Mouse (Mus musculus) limb, embryonic 14.5 days (tissue): ENCODE measurements at regions not wholly inside any gene's neighbourhood (a gene's known extent, or its start where the extent isn't known, plus 50 kb on each side); places are given as distances from the start of the nearest gene placed in this dataset.

Experiments used
- ATAC-seq: fragments of 200-750 bp; cut with Nextera tagmentation; 2 replicates; pipeline ENCODE4 v1.8.0; 2017; ENCODE audit warnings: low read depth, moderate number of reproducible peaks, moderate TSS enrichment; ENCODE audit not compliant: low FRiP score
- DNase-seq: peaks from one replicate; pipeline ENCODE4 v3.0.0-alpha.2; 2015; ENCODE audit warnings: low spot score
- H3K27ac ChIP-seq: fragments of 300-500 bp; sonication (generic); replicated peaks from 2 replicates; pipeline ENCODE4 v1.5.1; 2014; ENCODE audit warnings: low read depth, mild to moderate bottlenecking, low read length, moderate library complexity, mixed read lengths
- H3K27me3 ChIP-seq: fragments of 300-500 bp; sonication (generic); 2 replicates; pipeline ENCODE4 v1.6.1; 2014; ENCODE audit warnings: low read length, mixed read lengths; ENCODE audit not compliant: control insufficient read depth, insufficient read depth
- H3K36me3 ChIP-seq: fragments of 300-500 bp; sonication (generic); 2 replicates; pipeline ENCODE4 v1.6.1; 2014; ENCODE audit warnings: mild to moderate bottlenecking, low read length, moderate library complexity, mixed read lengths; ENCODE audit not compliant: control insufficient read depth, insufficient read depth
- H3K4me1 ChIP-seq: fragments of 300-500 bp; sonication (generic); 2 replicates; pipeline ENCODE4 v1.6.1; 2014; ENCODE audit warnings: antibody characterized with exemption, low read length, mixed read lengths; ENCODE audit not compliant: control insufficient read depth, insufficient read depth
- H3K4me2 ChIP-seq: fragments of 300-500 bp; sonication (generic); replicated peaks from 2 replicates; pipeline ENCODE4 v1.6.1; 2014; ENCODE audit warnings: low read depth, mild to moderate bottlenecking, low read length, moderate library complexity; ENCODE audit not compliant: severe bottlenecking
- H3K4me3 ChIP-seq: fragments of 300-500 bp; sonication (generic); replicated peaks from 2 replicates; pipeline ENCODE4 v1.5.1; 2014; ENCODE audit warnings: low read length
- H3K9ac ChIP-seq: fragments of 300-500 bp; sonication (generic); 2 replicates; pipeline ENCODE4 v1.6.1; 2014; ENCODE audit warnings: mild to moderate bottlenecking, low read depth, low read length, moderate library complexity; ENCODE audit not compliant: severe bottlenecking
- H3K9me3 ChIP-seq: fragments of 300-500 bp; sonication (generic); 2 replicates; pipeline ENCODE4 v1.6.1; 2016; ENCODE audit warnings: low read length; ENCODE audit not compliant: control insufficient read depth
- POLR2A ChIP-seq: fragments of 200-500 bp; IDR thresholded peaks from 2 replicates; pipeline ENCODE4 v1.8.0; 2012; ENCODE audit warnings: inconsistent platforms, mild to moderate bottlenecking, moderate library complexity, borderline replicate concordance; ENCODE audit not compliant: insufficient read depth, insufficient read length; ENCODE audit errors: extremely low read depth
- WGBS: fragments of 180-500 bp; shearing (Covaris S2); extraction: QIAGEN DNeasy Blood & Tissue Kit; methylation state at CpG from one replicate; pipeline ENCODE4 v1.1.7; 2014; 5-methylcytosine and 5-hydroxymethylcytosine counted together

DNA sequence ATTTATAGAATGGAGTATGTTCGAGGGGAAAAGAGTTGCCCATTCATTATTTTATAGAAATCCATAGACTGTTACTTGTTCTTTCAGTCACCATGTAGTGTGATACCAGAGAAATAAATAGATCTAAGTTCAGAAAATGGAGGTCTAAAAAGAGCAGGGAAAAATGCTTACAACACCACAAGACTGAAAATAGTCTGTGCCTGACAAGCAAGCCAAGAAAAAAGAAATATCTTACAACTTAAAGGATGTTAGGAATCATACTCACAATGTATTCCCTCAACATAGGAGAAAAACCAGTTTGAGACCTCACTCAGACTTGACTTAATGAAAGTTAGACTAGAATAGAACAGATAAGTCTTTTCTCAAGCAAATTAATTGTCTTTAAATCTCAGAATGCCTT is 1486.6 kb upstream of the Sel1l start:
- H3K36me3 ChIP-seq = no peaks in the 10 kb centered on the region
- no peaks in the 10 kb centered on the region for H3K9me3 ChIP-seq
- H3K4me1 ChIP-seq = no peaks in the 10 kb centered on the region
- no peak overlapping the region for H3K4me3 ChIP-seq
- H3K9ac ChIP-seq = no peak overlapping the region
- no peak for ATAC-seq
- TF ChIP-seq POLR2A = no peak
- WGBS = 70% methylated on average over 1 of the region's 1 CpGs
- no peaks in the 10 kb centered on the region for H3K27me3 ChIP-seq
- DNase-seq = no peak
- H3K27ac ChIP-seq = no peak overlapping the region
- no peak overlapping the region for H3K4me2 ChIP-seq

DNA sequence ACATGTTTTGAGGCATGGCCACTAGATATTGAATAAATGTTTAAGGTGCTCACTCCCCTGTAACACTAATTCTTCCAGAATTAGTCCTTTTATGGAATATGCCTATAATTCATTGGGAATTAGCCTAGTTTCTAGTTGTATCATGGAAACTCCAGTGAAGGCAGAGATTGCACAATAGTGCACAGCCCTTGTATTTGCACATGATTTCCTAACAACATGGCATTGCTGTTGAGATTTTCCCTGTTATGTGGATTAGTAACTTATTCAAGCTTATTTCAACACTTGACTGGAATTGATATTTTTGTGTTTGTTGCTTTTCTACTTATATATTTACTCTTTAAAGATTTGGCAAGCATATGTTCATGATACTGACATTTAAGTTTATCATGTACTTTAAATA is 1463.3 kb upstream of the Sel1l start:
- TF ChIP-seq POLR2A = no peak
- ATAC-seq = no peak

GRCm38 (mm10) chr12:93281816-93282215 is 1432.9 kb upstream of the Sel1l start:
- no peak overlapping the region for H3K9ac ChIP-seq
- WGBS = 77% methylated on average over 2 of the region's 2 CpGs
- no peaks in the 10 kb centered on the region for H3K36me3 ChIP-seq
- H3K4me3 ChIP-seq = no peak overlapping the region
- no peak overlapping the region for H3K27ac ChIP-seq
- no peak overlapping the region for H3K4me2 ChIP-seq
- H3K27me3 ChIP-seq = no peaks in the 10 kb centered on the region
- DNase-seq (no peak), ATAC-seq (no peak)
- no peak for TF ChIP-seq POLR2A
- no peaks in the 10 kb centered on the region for H3K9me3 ChIP-seq
- no peaks in the 10 kb centered on the region for H3K4me1 ChIP-seq

More for the DNA sequence above, 1463.3 kb upstream of the Sel1l start:
- DNase-seq = no peak
- Histone ChIP-seq H3K36me3 (no peaks in the 10 kb centered on the region), H3K9ac (no peak overlapping the region), H3K27me3 (no peaks in the 10 kb centered on the region), H3K4me2 (no peak overlapping the region), H3K9me3 (no peaks in the 10 kb centered on the region), H3K4me3 (no peak overlapping the region), H3K27ac (no peak overlapping the region), H3K4me1 (no peaks in the 10 kb centered on the region)

DNA sequence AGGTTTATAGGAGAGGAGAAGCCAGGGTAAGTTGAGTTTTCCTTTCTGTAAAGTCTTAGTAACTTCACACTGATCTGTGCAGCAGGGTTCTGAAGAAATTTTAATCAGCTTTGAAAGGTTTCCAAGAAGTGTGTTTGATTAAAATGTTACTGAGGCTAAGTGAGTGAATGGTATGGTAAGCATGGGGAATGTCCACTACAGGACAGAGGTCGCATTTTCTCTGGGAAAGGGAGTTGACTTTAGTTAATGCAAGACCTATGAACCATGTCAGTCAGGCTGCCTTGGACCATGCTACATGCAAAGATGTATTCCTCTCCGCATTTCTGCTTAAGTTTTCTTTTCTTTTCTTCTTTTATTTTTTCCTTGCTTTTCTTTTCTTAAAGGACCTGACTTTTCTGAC is 1424.7 kb upstream of the Sel1l start:
- Histone ChIP-seq H3K36me3 (no peaks in the 10 kb centered on the region), H3K4me3 (no peak overlapping the region), H3K27me3 (no peaks in the 10 kb centered on the region), H3K9me3 (no peaks in the 10 kb centered on the region), H3K4me2 (no peak overlapping the region), H3K4me1 (no peaks in the 10 kb centered on the region), H3K9ac (no peak overlapping the region), H3K27ac (no peak overlapping the region)
- ATAC-seq (no peak), DNase-seq (no peak)
- WGBS = 74% methylated on average over 2 of the region's 2 CpGs
- no peak for TF ChIP-seq POLR2A

- no peaks in the 10 kb centered on the region for H3K27me3 ChIP-seq
- TF ChIP-seq POLR2A = no peak
- no peak for ATAC-seq
- no peak overlapping the region for H3K9ac ChIP-seq
- no peak for DNase-seq
- H3K36me3 ChIP-seq = no peaks in the 10 kb centered on the region
- no peak overlapping the region for H3K27ac ChIP-seq
- H3K4me2 ChIP-seq = no peak overlapping the region
- H3K4me1 ChIP-seq = no peaks in the 10 kb centered on the region
- H3K9me3 ChIP-seq = no peaks in the 10 kb centered on the region
- 83% methylated on average over 3 of the region's 3 CpGs for WGBS
- no peak overlapping the region for H3K4me3 ChIP-seq
Measured at GRCm38 (mm10) chr12:93230237-93230636, 1381.3 kb upstream of the Sel1l start.

- no peak overlapping the region for H3K4me3 ChIP-seq
- 84% methylated on average over 1 of the region's 1 CpGs for WGBS
- no peak overlapping the region for H3K4me2 ChIP-seq
- no peak for ATAC-seq
- no peaks in the 10 kb centered on the region for H3K36me3 ChIP-seq
- H3K27ac ChIP-seq = no peak overlapping the region
- TF ChIP-seq POLR2A = no peak
- no peak overlapping the region for H3K9ac ChIP-seq
- no peak for DNase-seq
- H3K27me3 ChIP-seq = no peaks in the 10 kb centered on the region
- H3K4me1 ChIP-seq = no peaks in the 10 kb centered on the region
- H3K9me3 ChIP-seq = no peaks in the 10 kb centered on the region
Measured at GRCm38 (mm10) chr12:93226826-93227225, 1377.9 kb upstream of the Sel1l start.
